Mouse (Mus musculus) adrenal gland, adult 18-20 months (tissue): ENCODE results near the gene Ddrgk1. TPM values are rescaled to one million over a fixed set of nuclear protein-coding genes. Genes with fewer than 3 reads are reported as not detected.
A peak's percentile ranks its signal among the peaks of the same experiment; 100 is the strongest.

Experiments used
- DNase-seq, 2 experiments: peaks; one replicate each; pipeline ENCODE4 v3.0.0; 2021 to 2022; ENCODE audit warnings: low spot score in 2 of 2
- long read RNA-seq, 2 experiments: library from polyadenylated mRNA; stranded (forward); transcript quantifications; one replicate each; pipeline ENCODE4 v2.0.0; 2021
- total RNA-seq, 2 experiments: library from RNA; stranded (reverse); gene quantifications; 1 replicate in 1 of 2; 2 replicates in 1 of 2; pipeline ENCODE4 v1.2.3; 2021

Ddrgk1 gene
- total RNA-seq, result 100 to 1,000 TPM; 219 to 239 TPM
- long read RNA-seq, experiment 1, transcript Ddrgk1-201 (9 exons, 1,238 nt), result major isoform, 71 of 83 reads
- long read RNA-seq, experiment 1, partial matches to known transcripts, result 5 of 83 reads
- long read RNA-seq, experiment 1, other reads (novel, unspliced or antisense), result 7 of 83 reads
- long read RNA-seq, experiment 2, transcript Ddrgk1-201 (9 exons, 1,238 nt), result major isoform, 203 of 255 reads
- long read RNA-seq, experiment 2, partial matches to known transcripts, result 35 of 255 reads
- long read RNA-seq, experiment 2, other reads (novel, unspliced or antisense), result 15 of 255 reads

DNA sequence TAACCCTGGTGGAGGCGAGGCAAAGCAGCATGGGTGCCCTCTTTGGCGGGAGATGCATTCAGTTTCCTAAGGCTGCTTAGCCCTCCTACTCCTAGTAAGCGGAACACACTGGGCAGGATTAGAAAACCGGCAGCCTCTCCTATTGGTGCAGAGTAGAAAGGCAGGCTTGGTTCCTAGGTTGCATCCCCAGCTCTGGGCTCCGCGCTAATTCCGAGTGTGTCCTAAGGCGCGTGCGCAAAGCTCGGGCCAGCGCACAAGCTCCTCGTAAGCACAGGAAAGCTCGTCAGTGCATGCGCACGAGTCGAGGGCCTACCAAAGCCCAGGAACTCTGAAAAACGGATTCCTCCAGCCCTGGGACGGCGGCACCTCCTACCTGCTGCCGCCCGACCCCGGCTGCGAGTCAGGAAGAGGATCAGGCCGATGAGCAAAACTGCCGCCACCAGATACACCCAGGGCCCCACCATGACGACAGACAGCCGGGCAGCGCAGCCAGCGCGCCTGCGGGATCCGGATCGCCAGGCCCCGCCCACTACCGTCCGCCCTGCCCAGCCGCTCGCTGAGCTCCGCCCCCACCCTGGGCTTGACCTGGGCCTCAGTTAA, at the start of gene Ddrgk1:
Gene Ddrgk1 (minus strand): TSS at position 558 of the 600 bp plus-strand sequence.
- DNase-seq, result peak; percentile 88 to 91

DNA sequence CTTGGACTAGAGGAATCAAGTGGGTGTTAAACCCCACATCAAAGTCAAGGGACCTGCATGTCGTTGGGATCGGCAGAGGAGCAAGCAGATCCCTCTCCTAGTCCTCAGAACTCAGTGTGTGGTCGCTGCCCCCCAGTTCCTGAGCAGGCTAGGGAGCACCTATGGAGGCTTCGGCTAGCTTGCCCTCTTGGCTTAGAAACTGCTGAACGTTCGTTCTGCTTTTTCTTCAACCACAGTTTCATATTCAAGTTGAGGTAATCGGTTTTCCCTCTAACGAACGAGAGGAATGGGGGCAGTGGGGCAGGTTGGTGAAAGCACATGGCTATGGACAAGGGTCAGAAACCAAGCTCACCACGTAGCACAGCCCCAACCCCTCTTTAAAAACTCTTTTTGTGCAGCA, 42.6 kb upstream of the Ddrgk1 start:
- no peak for DNase-seq

- no peak for DNase-seq
Observed at GRCm38 (mm10) chr2:130706602-130707001, 42.1 kb upstream of the Ddrgk1 start.

DNA sequence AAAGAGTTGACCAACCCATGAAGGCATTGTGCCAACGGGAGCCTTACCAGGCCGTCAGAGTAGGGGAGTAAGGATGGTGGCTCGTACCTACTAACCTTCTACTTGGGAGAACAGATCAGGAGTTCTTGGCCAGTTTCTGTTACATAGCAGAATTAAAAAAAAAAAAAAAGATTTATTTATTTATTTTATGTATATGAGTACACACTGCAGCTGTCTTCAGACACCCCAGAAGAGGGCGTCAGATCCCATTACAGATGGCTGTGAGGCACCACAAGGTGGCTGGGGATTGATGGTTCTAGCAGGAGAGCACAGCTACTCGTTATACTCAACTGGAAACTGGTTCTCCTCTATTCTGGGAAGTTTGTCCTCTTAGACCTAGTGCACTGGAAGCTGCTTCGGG, 40.7 kb upstream of the Ddrgk1 start:
- DNase-seq, result no peak

DNA sequence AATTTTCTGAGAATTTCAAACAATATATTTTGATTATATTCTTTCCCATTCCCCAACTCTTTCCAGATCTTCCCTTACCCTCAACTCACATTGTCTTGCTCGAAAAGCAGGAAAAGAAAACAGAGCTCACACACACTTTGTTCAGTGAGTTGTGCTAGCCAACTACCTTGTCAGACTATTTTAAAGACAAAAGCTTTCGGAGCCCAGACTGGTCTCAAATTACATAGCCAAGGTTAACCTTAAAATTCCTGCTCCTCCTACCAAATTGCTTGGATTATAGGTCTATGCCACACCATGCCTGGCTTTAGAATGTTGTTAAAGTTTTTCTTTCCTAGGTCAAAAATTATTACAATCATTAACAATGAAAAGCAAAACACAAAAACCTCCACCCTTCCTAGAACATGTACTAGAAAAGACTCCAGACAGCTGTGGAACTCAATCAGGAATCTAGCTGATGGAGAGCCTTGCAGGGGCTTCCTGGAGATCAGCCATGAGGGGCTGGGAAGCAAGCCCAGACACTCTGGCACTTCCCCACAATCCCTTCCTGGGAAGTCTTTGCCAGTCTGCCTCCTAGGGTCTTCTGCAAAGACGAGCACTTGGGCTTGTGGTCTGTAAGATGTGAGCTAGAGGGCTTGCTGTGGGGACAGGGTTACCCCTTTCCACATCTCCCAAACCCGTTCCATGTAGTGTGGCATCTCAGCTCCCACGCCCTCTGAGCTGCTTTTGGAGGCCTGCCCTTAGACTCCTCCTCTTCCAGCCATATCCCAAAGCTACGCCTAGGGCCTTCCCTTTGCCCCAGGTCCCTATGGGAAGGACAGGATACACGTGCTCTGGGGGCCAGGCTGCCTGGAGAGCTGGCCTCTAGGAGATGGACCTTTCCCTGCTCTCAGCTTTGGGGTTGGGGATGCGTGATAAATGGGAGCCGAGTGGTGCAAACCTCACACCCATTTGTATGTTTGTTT, 39.9 kb upstream of the Ddrgk1 start:
- no peak for DNase-seq

GRCm38 (mm10) chr2:130697821-130698266, 33.4 kb upstream of the Ddrgk1 start:
- DNase-seq, result no peak

- peak; percentile 69 to 70 for DNase-seq
Observed at GRCm38 (mm10) chr2:130697153-130697810, 32.8 kb upstream of the Ddrgk1 start, which contains the start of gene Slc4a11. TSS of gene Slc4a11 (minus strand) at chr2:130697519.

DNA sequence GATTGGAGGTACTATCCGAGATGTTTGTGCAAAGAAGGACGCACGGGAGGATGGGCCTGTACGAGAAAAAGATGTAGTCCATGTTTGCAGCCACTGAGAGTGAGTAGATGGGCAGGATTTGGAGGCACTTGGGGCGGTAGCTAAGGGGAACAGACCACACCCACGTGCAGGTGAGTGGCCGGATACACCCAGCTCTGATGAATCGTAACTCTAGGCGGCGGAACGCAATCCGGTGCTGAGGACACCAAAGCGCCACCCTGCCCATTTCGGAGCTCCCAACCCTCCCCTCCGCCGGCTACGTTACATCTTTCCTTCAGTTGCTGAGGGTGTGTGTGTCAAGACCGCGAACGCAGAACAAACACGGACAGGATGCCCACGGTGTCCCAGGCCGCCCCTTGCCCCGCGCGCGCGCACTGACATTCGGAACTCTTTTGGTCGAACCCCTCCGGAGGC, 32.3 kb upstream of the Ddrgk1 start:
- peak; percentile 18 to 29 for DNase-seq

GRCm38 (mm10) chr2:130693563-130693962, 29.1 kb upstream of the Ddrgk1 start:
- no peak for DNase-seq

DNA sequence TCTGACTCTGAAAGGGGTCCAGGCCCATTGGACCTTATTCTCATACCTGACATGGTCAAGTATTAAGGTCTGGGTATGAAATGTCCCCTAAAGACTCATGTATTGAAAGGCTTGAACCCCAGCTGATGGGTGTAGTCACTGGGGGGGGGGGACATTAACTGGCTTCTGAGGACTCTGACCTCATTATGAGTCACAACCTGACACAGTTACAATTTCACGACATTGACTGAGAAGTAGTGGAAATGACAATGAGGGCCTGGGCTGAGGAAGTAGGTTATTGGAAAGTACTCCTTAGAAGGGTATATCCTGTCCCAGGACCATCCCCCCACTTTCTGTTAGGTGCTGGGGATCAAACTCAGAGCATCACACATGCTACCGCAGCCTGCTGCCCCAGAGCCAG, 24.6 kb upstream of the Ddrgk1 start:
- peak in 1 of 2 experiments; percentile 18 for DNase-seq

DNA sequence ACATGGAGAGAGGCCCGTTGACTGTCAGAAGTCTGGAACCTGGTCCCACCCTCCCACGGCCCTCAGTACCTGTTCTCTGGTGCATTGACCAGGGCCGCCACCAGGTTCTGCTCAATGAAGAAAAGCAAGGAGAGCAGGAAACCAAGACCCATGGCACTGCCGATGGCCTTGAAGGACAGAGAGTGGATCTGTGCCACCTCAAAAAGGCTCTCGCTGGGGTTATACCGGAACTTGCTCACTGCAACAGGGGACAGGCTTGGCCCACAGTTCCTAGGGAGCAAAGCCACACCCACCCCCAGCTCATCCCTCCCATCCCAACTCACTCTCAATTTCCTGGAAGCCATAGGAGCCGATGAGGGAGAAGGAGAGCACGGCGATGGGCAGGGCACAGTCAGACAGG, 21.0 kb upstream of the Ddrgk1 start:
- no peak for DNase-seq

DNA sequence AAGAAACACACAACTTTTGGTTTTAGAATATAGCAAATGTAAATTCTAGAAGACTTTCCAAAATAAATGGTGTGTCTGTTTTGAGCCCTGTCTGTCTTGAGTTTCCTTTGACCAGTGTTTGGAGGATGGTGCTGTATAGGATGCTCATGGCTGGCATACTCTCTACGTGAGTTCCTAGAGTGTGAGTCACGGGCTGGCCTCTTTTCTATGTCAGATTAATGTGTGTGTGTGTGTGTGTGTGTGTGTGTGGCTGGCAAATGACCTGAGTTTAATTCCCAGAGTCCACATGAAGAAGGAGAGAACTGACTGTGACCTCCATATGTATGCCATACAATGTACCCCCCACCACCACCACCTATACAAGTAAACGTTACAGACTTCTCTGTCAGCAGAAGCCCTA, 17.1 kb upstream of the Ddrgk1 start:
- DNase-seq, result no peak

GRCm38 (mm10) chr2:130679899-130680298, 15.4 kb upstream of the Ddrgk1 start:
- no peak for DNase-seq

DNA sequence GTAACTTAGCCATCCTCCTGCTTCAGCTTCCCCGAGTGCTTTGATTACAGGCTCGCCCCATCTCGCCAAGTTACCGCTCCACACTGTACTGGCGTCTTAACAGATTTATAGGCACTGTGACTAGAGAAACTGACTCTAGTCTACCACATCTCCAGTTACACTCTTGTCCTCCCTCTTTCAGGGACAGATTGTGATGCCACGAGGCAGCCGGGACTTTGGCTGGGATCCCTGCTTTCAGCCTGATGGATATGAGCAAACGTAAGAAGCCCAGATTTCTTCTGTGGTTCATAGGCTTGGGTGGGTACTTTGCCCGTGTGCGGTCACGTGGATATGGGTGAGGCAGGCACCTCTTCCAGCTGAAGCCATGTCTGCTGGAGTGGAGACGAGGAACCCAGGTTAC, 14.7 kb upstream of the Ddrgk1 start:
- no peak for DNase-seq

DNA sequence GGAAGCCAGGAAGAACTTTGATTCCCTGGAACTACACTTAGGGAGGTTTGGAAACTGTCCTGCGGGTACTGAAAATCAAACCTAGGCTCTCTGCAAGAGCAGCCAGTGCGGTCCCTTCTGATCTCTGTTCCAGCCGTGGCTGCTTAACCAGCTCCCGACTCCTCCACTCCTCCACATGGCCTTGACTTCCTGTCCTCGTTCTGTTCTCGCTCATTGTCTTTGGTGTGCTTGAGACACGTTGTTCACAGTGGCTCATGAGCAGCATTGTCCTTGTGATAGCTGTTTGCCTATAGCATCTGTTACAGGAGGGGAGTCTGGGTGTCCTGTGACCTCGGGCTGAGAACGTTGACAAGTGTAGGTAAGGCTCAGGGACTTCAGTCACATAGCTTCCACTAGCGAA, 12.8 kb upstream of the Ddrgk1 start:
- DNase-seq, result no peak

GRCm38 (mm10) chr2:130667559-130667958, 3.1 kb upstream of the Ddrgk1 start, which contains the start of gene Itpa:
TSS of gene Itpa (plus strand) at chr2:130667610.
- DNase-seq, result peak; percentile 70 to 77

- DNase-seq, result no peak
Observed at GRCm38 (mm10) chr2:130663342-130663741, 1.1 kb downstream of the Ddrgk1 start.

- no peak for DNase-seq
Observed at GRCm38 (mm10) chr2:130658530-130658929, 5.9 kb downstream of the Ddrgk1 start.

- no peak for DNase-seq
Observed at GRCm38 (mm10) chr2:130657541-130657940, 6.9 kb downstream of the Ddrgk1 start.

- no peak for DNase-seq
Observed at GRCm38 (mm10) chr2:130656536-130656935, 7.9 kb downstream of the Ddrgk1 start.
